Mouse (Mus musculus) testis, adult 2 months (tissue): ENCODE measurements around the gene Glce.

ENCODE experiments used
- CTCF ChIP-seq: fragments of 200-500 bp; IDR thresholded peaks from 2 replicates; pipeline ENCODE4 v1.5.1; 2012; ENCODE audit warnings: low read depth, mild to moderate bottlenecking, inconsistent platforms, low read length, moderate library complexity; ENCODE audit not compliant: control insufficient read depth, insufficient read depth, insufficient replicate concordance
- POLR2A ChIP-seq: fragments of 200-500 bp; IDR thresholded peaks from 2 replicates; pipeline ENCODE4 v1.6.1; 2012; ENCODE audit warnings: low read depth, mild to moderate bottlenecking, inconsistent platforms, low read length, moderate library complexity; ENCODE audit not compliant: control insufficient read depth

DNA sequence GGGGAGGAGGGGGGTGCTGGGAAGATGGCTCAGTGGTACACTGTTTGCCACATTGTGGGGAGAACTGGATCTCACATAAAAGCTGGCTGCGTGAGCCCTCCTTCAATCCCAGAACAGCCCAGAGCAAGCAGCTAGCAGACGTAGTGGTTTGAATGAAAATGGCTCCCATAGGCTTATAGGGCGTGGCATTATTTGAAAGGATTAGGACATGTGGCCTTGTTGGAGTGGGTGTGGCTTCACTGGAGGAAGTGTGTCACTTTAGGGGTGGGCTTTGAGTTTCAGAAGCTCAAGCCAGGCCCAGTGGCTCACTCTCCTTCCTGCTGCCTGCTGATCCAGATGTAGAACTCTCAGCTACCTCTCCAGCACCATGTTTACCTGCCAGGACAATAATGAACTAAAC lies 90.2 kb downstream of the Glce start:
- TF ChIP-seq CTCF (no peak), POLR2A (no peak)
